Mouse (Mus musculus): ENCODE data around the gene Plekhb1.
A peak's percentile ranks its signal among the peaks of the same experiment; 100 is the strongest.

Gene Plekhb1

DNA sequence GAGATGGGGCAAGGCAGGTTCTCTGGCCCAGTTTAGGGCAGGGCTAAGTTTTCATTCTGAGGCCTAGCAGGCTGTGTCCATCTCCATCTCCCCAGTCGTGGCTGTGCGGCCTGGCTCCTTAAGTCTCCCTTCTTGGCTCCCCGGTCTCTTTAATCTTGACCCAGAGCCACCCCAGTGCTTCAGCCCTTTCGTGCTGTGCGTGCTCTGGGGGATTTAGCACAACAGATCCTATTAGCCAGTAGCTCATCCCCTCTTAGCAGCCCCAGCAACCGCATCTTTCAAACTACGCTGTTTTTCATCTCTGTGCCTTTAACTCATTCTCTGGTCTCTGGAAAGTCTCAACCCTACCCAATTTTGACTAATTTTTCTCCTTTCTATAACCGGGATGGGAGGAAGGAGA lies at the start of gene Plekhb1:
TSS of gene Plekhb1 (minus strand) at position 184 of the 400 bp plus-strand sequence.
- DNase-seq (ENCODE audit: low read depth, low spot score), result peak; percentile 84

DNA sequence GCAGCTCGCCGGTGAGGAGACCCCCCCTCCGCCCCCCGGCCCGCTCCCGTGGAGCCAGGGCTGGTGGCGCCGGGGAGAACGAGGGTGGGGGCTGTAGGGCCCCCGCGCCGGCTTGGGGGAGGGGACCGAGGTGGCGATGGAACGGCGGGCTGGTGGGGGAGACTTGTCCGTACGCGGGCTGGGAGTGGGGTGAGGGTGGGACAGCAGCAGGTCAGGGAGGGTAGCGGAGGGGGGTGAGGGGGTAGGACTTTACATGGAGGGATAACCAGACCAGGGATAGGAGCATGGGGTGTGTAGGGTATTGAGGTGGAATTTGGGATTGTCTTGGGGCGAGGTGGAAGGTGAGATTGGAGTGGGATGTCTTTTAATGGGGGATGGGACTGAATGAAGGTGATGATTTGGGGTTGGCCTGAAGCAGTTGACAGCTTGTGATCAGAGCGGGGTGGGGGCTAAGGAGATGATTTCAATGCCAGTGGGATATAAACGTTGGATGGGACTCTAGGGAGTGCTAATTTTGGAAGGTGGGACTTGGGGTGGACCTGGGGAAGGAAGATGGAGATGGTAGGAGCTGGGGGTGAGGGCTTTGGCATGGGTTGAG lies 44.8 kb upstream of the Plekhb1 start:
- no peak for DNase-seq (ENCODE audit: low read depth, low spot score)

DNA sequence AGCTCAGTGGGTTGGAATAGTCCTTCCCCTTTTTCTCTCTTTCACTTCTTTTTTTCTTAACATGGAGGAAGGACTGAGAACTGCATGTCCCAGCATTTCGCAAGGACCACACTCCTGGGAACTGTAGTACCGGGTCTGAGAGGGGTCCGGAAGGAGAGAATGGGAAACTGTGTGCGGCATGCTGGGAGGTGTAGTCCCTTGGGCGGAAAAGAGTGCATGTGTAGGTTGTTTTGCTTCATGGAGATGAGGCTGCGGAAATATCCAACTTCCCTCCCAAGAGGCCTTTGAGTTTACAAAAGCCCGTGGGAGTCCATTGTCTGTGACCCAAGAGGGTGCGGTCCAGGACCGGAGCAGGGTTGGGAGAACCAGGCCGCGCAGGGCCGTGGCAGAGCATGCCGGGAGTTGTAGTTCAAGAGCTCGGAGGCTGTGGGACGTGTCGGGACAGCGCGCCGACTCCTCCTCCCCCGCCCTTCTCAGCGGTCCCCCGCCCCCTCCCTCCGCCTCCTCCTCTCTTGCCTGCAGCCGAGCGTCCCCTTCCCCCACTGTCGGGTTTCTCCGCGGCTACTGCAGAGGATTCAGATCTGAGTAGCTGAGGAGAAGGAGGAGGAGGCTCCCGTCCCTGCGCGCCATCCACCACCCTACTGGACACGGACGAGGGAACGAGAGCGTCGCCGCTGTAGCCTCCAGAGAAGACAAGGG lies 44.1 kb upstream of the Plekhb1 start, which contains the start of gene Fam168a:
TSS of gene Fam168a (plus strand) at position 493 of the 699 bp plus-strand sequence.
- DNase-seq (ENCODE audit: low read depth, low spot score), result peak; percentile 92

- DNase-seq (ENCODE audit: low read depth, low spot score), result no peak
These were observed 37.9 kb upstream of the Plekhb1 start for GRCm38 (mm10) chr7:100699771-100700770.

GRCm38 (mm10) chr7:100693199-100693598 lies 31.0 kb upstream of the Plekhb1 start:
- no peak for DNase-seq (ENCODE audit: low read depth, low spot score)

DNA sequence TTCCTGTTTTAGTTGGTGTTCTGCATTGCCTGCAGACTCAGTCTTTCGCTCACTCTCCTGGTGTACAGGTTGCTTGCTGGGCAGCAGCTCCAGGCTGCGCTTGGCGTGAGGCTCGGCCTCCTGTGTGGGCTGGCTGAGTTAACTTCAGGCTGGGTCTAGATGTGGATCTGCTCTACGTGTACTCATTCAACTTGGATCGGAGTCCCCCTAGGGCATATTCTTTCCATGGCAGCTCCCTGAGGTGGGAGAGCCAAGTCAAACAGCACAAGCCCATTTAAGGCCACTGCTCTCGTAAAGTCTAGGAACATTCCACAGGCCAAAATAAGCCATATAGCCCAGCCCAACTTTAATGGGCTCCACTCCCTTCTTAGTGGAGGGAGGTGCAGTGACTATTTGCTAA lies 26.3 kb upstream of the Plekhb1 start:
- DNase-seq (ENCODE audit: low read depth, low spot score), result no peak

- peak; percentile 65 for DNase-seq (ENCODE audit: low read depth, low spot score)
These were observed 23.1 kb upstream of the Plekhb1 start for GRCm38 (mm10) chr7:100685061-100686030.

DNA sequence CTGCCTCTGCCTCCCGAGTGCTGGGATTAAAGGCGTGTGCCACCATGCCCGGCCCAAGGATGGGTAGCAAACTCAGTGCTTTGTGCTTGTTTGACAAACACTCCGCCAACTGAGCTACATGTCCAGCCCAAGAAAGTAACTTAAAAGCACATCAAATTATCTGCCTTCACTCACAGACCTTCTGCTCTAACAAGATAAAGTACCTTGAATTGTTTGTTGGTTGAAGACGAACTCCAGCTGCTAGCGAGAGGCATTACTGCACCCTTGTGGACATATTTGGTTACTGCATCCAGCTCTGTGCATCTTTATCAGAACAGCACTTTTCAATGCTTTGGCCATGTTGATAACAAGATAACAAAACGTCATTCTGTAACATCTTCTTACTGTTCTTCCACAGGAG lies 22.3 kb upstream of the Plekhb1 start:
- DNase-seq (ENCODE audit: low read depth, low spot score), result peak; percentile 61

DNA sequence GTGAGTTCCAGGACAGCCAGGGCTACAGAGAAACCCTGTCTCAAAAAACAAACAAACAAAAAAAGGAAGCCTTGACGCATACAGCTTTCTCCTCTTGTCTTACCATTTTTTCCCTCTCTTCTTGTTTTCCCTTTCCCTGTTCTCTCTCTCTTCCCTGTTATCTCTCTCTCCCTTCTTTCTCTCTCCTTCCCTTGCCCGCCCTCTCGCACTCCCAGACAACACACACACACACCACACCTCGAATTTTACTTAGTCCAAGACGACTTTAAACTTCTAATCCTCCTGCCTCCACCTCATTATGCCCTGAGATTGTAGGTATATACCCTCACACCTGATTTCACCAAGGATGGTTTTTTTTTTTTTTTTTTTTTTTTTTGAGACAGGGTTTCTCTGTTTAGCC lies 21.9 kb upstream of the Plekhb1 start:
- DNase-seq (ENCODE audit: low read depth, low spot score), result no peak

- no peak for DNase-seq (ENCODE audit: low read depth, low spot score)
These were observed 21.0 kb upstream of the Plekhb1 start for GRCm38 (mm10) chr7:100683241-100683640.

DNA sequence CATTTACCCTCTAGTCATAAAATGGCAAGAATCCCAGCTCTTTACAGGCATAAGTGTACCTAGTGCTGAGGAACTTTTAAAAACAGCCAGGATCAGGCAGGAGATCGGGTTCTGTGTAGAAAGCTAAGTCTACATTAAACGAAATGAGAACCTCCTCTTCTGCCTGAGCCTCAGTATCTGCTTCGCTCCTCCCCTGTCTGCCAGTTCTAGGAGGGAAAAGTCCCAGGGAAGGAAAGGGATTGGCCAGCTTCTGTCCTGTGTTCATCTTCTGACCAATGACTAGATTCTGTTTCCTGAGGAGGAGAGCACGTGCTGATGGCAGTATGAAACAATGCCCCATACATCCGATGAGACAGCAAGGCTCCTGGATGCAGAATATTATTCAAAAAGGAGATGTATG lies 18.9 kb upstream of the Plekhb1 start:
- no peak for DNase-seq (ENCODE audit: low read depth, low spot score)

- DNase-seq (ENCODE audit: low read depth, low spot score), result no peak
These were observed 17.0 kb upstream of the Plekhb1 start for GRCm38 (mm10) chr7:100678948-100679880.

- DNase-seq (ENCODE audit: low read depth, low spot score), result no peak
These were observed 15.8 kb upstream of the Plekhb1 start for GRCm38 (mm10) chr7:100678052-100678451.

DNA sequence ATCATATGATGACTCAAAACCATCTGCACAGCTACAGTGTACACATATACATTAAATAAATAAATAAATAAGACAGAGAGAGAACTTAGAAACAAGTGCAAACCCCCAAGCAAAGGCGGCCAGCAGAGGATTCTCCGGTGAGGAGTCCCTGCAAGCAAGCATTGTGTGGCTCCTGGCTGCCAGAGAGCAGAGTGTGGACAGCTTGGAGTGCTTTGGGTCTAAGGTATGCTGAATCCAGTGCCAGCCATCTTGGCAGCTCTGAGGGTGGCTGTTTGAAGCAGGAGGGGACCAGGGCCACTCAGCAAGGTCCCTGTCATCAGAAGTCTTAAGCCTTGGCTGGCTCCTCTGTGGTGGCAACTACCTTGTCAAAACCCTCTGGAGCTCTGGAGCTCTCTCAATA lies 12.7 kb upstream of the Plekhb1 start:
- DNase-seq (ENCODE audit: low read depth, low spot score), result no peak

DNA sequence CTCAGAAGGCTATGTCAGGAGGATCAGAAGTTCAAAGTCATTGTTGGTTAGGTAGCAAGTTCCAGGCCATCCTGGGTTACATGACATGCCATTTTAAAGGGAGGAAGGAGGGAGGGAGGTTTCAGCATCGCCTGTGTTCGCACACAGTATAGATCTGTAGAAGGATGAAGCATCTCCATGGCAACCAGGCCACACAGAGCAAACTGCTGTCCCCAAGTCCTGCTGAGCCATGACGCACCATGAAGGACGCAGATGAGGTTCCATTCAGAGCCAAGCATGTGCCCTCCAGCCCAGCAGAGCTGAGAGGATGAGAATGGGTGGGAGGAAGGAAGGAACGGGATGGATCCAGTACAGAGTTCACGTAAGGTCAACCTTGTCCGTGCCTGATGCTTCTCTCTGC lies 11.2 kb upstream of the Plekhb1 start:
- DNase-seq (ENCODE audit: low read depth, low spot score), result no peak

- no peak for DNase-seq (ENCODE audit: low read depth, low spot score)
These were observed 8.4 kb upstream of the Plekhb1 start for GRCm38 (mm10) chr7:100670646-100671045.

- no peak for DNase-seq (ENCODE audit: low read depth, low spot score)
These were observed 1.6 kb upstream of the Plekhb1 start for GRCm38 (mm10) chr7:100663729-100664304.

DNA sequence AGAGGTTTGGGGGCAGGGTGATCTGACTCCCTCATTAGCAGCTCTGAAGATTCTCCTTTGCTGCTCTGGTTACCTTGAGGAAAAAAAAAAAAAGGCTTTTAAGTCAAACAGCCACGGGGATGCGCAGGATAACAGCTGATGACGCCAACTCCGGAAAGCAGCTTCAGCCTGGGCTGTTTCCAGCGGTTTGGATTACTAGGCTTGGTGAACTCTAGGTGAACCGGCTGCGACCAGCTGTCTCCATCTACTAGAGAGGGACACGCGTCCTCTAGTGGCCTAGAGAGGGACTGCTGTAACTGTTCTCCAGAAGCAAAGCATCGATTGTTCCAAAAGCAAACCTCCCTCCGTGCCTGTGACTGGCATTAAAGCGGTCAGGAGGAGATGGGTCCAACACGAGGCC lies 976 bp upstream of the Plekhb1 start:
- DNase-seq (ENCODE audit: low read depth, low spot score), result peak; percentile 93

GRCm38 (mm10) chr7:100661264-100661663 lies 950 bp downstream of the Plekhb1 start:
- DNase-seq (ENCODE audit: low read depth, low spot score), result no peak

Measured in retina, postnatal 7 days (tissue).